Mouse (Mus musculus) left cerebral cortex, adult 18-20 months (tissue): ENCODE measurements at regions not wholly inside any gene's neighbourhood (a gene's known extent, or its start where the extent isn't known, plus 50 kb on each side); places are given as distances from the start of the nearest gene placed in this dataset.

Source experiments
- DNase-seq, 2 experiments: peaks; one replicate each; pipeline ENCODE4 v3.0.0; 2021 to 2022; ENCODE audit warnings: low spot score in 2 of 2, mixed read lengths in 1 of 2

DNA sequence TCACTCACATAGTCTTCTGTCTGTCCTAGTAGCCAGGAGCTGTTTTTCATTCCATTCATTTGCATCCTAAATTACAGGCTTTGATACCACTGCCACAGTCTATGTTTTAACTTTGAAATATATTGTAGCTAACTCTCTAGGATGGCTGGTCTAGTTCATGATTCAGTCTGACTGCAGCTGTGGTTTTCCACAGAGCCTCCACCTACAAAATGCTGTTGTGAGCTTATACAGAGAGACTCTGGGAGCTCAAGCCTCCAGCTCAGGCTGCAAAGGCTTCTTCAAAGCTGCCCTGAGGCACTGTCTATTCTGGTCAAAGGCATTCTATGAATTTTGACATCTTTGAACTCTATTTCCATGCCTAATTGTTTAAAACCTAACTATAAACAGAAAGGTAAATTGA, 2326.5 kb upstream of the Gm7489 start:
- DNase-seq: no peak

DNA sequence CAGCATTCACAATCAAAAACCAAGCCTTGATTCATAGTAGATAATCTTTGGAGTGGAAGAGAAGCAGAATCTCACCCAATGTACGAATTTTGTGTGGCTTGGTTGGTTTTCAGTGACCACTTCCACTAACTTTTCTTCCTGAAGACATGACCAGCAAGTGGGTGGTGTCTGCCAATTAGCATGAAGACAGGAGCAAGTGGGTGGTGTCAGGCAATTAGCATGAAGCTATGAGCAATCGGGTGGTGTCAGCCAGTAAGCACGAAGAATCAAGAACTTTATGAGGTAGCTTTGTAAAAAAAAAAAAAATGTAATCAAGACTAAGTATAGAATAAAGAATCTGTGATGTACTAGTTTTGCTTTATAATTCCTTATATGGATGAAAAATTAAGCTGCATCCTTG, 2319.2 kb upstream of the Gm7489 start:
- peak; percentile 15 to 44 for DNase-seq

DNA sequence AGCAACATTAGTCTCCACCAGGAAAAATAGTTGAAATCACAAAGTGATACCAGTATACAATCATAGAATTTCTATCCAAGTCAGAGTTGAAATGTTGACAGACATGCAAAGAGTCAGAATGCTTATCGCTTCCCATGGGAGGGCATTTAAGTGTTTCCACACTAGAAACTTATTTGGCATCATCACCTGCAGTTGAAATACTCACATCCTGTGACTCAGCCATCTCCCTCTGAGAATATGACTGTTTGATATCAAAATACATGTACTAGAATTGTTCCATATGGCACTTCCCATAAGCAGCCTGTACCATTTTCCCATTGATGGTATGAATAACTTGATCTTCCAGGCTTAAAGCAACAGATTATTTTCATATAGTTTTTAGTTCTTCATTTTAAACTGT, 2314.1 kb upstream of the Gm7489 start:
- no peak for DNase-seq

DNA sequence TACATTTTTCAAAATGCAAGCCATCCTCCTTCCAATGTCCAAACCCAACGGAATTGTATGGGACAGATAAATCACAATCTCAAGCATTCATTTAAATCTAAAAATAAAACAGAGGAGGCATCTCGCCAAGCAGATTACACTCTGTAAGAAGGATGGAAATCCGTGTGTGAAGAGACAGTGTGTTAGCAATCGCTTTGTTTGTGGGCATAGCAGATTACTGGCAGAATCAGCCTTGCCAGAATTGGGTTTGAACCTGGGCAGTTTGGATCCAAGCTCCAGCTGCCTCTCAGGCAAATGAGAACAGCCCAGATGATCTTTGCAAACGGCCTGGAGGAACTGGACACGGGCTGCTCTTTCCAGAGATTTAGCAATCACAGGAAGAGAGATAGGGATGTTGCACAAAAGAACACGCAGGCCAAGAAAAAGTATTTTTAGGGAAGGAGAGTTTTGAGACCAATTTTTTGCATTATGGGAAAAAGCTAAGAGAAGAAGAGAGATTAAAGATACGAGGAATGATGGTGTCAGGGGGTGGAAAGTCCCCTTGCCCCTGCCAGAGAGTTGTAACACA, 2310.1 kb upstream of the Gm7489 start:
- no peak for DNase-seq

DNA sequence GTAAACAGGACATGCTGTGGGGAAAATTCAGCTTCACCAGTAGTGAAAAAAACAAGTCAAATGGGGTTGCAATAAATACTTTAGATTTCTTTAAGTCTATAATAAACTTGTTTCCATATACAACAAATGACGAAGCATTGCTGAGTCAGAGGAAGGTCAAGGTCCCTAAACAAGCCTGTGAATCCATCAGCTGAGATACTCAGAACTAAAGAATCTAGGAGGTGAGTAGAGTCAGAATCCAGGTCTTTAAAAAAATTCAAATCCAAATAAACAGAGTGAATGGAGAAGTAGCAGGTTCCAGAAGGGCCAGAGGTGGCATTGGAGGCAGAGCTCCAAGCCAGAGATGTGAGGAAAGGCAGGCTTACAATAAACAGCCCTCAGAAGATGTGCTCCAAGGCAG, 2301.1 kb upstream of the Gm7489 start:
- DNase-seq: no peak

DNA sequence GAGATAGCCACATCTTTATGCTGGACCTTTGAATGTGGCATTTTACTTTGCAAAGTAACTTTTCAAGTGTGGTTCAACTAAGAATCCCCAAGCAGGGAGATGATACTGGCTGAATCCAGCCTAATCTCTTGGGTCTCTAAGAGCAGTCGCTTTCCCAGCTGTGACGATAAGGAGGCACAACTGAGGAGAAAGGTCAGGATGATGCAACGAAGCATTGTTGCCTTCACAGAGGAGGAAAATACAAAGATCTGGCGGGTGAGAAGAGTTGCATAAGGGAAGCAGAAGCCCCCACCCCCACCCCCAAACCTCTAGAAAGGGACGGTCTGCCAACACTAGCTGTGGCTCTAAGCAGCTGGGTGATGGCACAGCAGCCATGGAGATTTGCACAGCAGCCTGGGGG, 2298.6 kb upstream of the Gm7489 start:
- DNase-seq: no peak

DNA sequence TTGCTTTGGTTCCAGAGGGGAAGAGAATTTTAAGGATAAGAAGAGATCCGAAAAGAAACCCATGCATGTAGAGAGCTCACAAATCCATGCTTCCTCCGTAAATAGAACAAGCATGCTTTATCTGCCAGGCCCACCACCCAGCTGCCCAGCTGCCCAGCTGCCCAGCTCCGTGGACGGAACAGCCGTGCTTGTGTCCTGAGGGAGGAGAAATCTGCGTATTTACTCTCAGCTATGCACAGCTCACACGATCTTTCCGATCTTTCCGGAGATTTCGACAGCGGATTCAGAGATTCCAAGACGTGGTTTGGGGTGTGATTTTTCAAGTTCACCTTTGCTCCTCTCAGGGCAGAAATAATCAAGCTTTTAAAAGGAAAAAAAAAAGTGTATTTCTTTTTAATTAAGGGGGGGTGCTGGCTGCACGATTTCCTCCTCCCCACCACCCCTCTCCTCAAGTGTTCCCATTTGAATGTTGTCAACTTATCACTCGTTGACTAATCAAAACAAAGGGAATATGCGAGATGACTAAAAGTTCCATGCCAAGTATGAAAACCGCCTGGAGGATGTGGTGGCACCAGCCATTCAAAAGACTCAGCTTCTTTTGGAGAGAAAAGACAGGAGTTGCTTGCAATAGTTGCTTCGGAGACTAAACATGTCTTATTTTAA, 2293.2 kb upstream of the Gm7489 start:
- DNase-seq: peak in 1 of 2 experiments; percentile 22

DNA sequence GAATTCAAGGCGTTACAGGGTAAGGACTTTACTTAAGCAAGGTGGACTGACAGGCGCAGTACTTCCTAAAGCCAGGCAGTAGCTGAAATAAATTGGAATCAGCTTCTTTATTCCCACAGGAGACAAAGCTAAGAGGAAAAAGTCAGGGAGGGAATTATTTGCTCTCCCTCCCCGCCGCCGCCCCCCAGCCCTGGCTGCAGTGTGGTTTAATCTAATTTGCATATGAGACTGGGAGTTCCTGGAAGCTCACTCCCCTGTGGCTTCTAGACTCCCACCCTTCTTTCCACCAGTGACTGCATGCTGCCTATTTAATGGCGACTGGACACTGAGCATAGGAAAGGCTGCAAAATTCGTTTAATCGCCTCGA, 2292.7 kb upstream of the Gm7489 start:
- DNase-seq: no peak

DNA sequence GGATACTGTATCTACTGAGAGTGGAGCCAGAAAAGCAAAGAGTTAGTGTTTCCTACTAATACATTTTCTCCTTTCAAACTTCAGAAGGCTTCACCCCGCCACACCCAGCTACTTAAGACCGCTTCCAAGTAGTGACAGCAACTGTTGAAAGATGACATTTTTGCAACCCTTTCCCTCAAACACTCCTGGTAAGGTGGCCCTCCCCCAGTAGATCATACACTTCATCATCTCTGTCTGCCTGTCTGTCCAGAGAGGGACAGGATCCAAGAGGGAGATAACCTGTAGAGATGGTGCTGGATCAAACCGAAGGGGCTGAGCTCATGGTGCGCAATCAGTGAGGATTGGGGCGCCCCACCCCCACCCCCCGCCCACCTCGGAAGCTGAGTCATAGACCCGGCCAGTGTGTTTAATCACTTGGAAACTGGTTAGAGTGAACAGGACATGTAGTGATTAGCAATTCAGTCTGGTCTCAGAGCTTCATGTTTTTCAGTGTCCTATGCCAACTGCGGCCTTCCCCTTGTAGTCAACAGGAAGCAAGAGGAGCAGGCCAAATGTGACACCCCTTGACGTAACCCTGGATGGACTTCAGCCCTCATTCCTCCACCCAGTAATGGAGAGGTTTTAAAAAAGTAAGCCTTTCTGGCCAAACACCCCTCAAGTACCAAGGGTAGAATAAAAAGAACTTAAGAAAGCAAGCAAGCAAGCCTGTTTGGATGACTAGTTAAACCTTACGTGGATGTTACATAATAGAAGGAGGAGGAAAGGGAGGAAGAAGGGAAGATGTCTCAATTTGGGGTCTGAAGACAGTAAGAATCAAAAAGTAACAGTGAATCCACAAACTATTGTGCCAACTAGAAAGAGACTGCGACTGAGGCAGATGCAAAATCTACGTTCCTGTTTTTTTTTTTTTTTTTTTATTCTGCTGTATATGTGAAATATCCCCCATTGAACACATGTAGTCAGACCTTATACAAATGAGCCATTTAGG, 2291.9 kb upstream of the Gm7489 start:
- DNase-seq: no peak

DNA sequence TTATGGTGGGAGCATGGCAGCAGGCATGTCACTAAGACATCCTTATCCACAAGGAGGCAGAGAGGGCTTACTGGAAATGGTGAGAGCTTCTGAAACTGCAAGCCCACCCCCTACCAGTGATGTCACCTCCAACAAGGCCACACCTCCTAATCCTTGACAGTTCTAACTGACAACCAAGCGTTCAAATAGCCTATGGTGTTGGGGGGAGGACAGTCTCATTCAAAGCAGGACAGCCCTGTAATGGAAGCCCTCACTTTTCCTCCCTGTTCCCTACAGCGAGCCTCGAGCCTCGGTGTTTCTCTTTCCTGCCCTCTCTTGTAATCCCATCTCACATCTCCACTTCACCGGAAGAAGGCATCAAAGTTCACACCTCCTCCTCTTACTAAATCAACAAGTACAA, 2290.6 kb upstream of the Gm7489 start:
- DNase-seq: no peak

DNA sequence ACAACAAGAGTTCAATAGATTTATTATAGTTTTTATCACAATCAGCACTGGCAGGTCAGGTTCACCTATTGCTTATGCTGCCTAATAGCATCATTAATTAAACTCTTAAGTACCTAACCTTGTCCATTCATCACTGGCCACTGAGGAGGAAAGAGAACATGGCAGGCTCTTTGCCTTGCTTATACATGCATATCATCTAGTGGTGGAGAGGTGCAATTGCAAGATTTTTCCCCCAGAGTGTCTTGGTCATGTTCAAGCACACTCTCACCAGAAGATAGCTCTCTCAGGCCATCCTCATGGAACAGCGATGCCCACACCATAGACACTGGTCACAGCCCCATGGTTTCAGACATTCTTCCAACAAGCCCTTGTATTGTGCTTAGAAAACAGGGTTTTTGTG, 2289.1 kb upstream of the Gm7489 start:
- peak in 1 of 2 experiments; percentile 7 for DNase-seq

DNA sequence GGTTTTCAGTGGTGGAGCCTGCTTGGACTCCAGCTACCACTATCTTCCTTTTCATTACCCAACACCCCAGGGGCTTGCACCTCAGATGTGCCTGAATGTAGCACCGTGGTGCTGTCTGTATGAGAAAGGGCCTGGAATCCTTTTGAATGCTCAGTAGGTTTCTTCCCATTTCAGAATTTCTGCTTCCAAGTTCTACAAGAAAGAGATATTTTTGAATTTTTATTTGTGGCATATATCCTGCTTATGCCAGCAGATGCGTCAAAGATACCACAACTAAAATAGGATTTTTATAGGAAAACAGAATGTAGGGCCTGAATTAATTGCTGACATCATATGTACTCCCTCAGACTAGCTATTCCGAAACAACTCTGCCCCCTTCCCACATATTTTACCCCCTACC, 2286.9 kb upstream of the Gm7489 start:
- no peak for DNase-seq

DNA sequence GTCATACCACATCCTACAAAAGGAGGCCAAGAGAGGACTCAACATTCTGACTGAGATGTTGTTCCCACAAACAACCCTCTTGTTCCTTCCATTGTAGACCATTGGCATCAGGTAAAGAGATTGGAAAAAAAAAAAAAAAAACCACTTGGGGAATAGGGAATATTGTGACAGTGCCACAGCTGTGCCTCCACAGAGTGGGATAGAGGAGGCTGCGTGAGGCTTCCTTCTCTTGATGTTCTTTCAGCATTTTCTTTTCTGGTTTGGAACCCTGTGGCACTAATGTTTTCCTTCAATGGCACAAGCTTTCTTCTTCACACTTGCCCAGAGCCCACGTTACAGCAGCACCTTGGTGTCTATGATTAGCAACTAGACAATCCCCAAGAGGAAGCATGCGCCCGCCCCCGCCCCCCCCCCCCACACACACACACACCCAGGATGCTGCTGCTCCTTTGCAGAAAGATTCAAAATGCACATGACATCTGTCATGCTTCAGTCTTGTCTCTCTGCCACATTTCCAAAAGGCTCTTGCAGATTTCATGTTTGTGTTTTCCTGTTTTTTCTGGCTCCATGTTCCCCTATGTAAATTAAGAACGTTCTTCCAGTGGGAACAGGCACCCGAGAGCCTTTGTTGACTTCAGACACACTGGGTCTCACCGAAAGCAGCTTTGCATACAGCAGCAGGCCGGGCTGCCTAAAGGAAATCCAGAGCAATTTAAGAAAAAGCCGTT, 2283.4 kb upstream of the Gm7489 start:
- DNase-seq: no peak

DNA sequence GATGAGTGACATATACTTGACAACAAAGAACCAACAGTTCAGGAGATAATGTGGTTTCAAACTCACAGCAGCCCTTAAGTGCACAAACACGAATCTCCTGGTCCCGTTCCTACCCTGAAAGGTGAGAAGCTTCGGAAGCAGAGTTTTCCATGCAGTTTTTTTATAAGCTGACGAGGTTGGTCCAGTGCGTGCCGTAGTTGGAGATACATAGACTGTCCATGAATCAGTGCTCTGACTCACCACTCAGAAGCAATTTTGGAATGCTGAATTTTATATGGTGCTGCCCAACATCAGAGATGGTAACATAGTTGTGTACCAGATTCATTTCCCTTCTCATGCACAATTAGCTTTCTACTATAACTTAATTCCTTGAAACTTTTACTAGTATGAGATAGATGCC, 2263.3 kb upstream of the Gm7489 start:
- no peak for DNase-seq

DNA sequence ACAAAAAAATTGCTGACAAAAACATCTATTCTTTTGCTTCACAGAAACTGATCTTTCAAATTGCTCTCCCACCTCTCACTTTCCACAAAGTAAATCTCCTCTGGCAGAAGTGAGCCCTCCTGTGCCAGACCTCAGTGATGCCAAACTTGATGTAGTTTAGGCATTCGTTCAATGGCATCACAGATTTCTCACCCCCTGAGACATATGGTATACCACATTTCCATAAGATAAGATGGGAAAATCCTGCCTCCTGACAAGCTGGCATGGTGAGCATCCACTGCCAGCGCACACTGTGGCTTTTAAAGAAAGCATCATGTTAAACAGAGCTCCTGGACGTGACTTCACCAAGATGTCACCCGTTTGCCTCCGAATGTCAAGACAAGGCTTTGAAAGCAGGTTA, 2257.2 kb upstream of the Gm7489 start:
- peak; percentile 30 to 36 for DNase-seq

DNA sequence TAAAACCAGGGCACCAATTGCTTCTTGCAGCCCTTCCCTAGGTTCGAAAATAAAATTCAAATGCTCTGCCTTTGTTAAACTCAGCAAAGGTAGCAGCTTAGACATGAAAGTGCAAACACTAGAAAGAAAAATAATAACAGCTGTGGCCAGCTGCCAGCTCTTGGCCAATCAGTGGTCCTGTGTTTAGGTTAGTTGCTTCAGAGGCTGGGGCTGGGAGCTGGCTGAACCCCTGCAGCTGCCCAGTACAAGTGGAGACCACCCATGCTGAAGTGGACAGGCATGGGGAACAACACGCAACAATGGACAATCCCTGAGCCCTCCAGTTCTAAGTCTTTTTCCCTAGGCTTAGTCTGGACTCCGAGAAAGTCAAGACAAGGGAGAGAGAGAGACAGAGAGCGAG, 2256.2 kb upstream of the Gm7489 start:
- DNase-seq: no peak

DNA sequence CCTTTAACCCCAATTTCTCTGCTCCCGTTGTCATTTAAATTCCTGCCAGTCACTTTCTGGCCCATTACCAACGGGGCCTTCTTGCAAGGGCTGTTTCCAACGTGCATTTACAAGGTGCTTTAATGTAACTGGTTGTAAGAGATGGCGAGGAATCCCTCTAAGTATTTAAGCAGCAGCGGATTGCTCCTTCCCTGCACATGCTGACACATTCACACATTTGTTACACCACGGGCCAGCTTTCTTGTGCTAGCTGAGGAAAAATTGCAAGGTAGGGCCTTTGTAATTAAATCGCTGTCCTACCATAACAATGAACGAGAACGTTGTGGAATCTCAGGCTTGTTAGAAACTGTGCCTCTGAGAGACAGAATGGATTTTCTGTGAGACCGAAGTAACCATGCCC, 2252.8 kb upstream of the Gm7489 start:
- no peak for DNase-seq

DNA sequence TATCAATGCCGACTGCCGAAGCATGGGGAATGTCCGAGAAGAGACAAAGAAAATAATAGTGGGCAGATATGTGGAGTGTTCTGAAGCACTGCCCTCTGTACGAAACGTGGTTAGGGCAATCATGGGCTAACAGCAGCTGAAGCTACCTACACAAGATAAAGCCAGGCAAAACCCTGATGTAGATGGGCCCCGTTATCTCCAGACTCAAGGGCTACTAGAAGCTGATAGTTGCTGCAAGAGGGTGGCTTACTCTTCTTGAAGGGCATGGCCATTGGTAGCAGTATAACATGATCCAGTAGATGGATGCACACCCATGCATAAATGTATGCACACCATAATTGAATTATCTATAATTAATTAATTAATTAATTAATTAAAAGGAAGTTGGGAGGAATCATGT, 2251.6 kb upstream of the Gm7489 start:
- DNase-seq: no peak

DNA sequence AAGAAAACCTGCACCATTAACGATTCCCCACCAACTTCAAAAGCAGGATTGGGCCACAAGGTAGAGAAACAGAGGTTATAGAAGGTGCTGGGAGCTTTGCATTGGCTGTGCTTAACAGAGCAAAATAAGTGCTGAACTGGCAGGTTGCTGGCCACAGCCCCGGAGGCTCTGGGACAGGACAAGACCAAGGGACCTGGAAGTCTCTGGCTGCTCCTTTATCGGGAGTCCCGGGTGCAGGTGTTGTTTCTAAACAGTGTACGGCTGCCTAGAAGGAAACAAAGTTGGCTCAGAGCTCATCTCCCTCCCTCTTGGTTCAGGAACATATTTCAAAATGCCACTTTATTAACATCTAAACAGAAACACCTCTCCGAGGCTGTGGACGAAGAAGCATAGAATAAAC, 2250.0 kb upstream of the Gm7489 start:
- no peak for DNase-seq

DNA sequence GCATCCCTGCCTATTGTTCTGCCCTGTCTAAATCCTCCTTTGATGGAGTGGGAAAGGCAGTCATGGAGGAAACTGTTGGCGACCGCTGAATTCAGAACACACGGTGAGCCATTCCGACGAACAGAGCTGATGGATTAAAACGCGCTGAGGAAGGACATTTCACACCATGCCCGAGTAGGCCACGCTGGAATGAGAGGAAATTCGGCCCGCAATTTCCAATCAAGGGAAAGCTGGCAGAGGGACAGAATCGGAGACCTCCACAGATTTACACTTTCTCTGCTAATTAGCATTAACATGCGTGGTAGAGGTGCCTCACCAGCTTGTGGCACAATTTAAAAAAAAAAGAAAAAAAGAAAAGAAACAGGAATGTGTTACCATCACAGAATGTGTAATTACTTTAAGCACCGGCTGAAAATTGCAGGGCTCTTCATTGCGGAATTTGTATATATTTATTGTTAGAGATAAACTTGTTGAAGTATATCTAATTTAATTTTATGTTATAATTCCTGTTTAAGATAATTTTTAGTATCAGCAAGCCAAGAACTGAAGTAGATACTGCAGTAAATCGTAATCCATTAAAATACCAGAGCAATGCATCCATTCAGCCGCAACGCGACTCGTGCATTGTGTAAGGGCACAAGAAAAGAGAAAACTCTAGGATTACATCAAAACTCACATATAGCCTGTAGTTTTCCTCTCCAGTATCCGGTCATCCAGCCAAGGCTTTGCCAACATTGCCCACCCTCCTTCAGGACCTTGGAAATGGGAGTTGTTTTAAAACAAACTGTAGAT, 2249.4 kb upstream of the Gm7489 start:
- peak in 1 of 2 experiments; percentile 31 for DNase-seq

DNA sequence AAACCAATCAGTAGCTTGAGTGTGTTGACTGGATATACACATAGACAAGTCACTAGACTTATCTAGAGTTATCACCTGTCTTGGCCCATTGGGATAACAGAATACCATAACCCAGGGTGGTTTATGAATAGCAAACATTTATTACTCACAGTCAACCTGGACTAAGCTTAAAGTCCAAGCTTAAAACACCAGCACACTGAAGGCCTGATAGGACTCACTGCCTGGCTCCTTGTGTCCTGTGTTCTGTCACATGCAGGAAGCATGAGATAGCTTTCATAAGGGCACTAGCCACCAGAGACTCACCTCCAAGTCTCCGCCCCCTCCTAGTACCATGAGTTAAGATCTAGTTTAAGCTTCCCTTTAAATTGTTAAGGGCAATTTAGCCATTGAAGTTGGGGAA, 2247.1 kb upstream of the Gm7489 start:
- no peak for DNase-seq
